Mouse (Mus musculus) olfactory bulb, adult 2 months (tissue): ENCODE measurements around the gene A830005F24Rik.

Experiments
- CTCF ChIP-seq: fragments of 200-500 bp; IDR thresholded peaks from 2 replicates; pipeline ENCODE4 v1.5.1; 2012; ENCODE audit warnings: low read depth, mild to moderate bottlenecking, low read length, moderate library complexity; ENCODE audit not compliant: insufficient read depth
- POLR2A ChIP-seq: fragments of 200-500 bp; IDR thresholded peaks from 2 replicates; pipeline ENCODE4 v1.6.1; 2012; ENCODE audit warnings: mild to moderate bottlenecking, low read depth, low read length, moderate library complexity; ENCODE audit not compliant: insufficient read depth

- no peak for TF ChIP-seq CTCF
- no peak for TF ChIP-seq POLR2A
Measured at GRCm38 (mm10) chr13:48508661-48509060, 4.7 kb upstream of the A830005F24Rik start.
